ENCODE assay signal across 24 mouse cellular contexts in genomic region chr5:98950495-98951092, GRCm38 (mm10).
DNase-seq lines count a peak whose midpoint lies in the region; ATAC-seq and TF ChIP-seq lines count a peak whose summit lies in the region.
"Had no signal": no experiment of that assay in that cellular context is flagged by ENCODE, and none has a peak within 500 bp of the region (broad histone marks: within the 10 kb centered on the region; RNA-seq: fewer than 3 reads in every experiment).

No protein-coding gene starts in this region.

- no peaks in the 10 kb centered on the region for H3K36me3 ChIP-seq in lung, postnatal 0 days (ENCODE audit: insufficient read depth, low read length)
- H3K36me3 ChIP-seq in embryonic facial prominence, embryonic 15.5 days, result no peaks in the 10 kb centered on the region
- H3K36me3 ChIP-seq: heart, embryonic 10.5 days; heart, embryonic 15.5 days; kidney, embryonic 15.5 days; liver, embryonic 12.5 days; midbrain, embryonic 12.5 days had no signal

- DNase-seq in lung, postnatal 0 days (ENCODE audit: low spot score), result peak; percentile 5
- DNase-seq in lung, postnatal 14 days, result no peak
- peak; percentile 90 for DNase-seq in NIH3T3 (ENCODE audit: low read depth)
- no peak for DNase-seq in layer of hippocampus, adult 8-10 months (ENCODE audit: low spot score in 2 of 2)
- no peak for DNase-seq in lung, adult 18-20 months
- no peak for DNase-seq in testis, postnatal 14 days (ENCODE audit: low spot score)
- DNase-seq: adrenal gland, adult 2 months; cerebellum, adult 9-10 months; gastrocnemius, postnatal 25 days; heart, adult 11 months; kidney, adult 18-20 months; kidney, postnatal 25 days; left cerebral cortex, postnatal 4 days; liver, postnatal 0 days; thymus, postnatal 4 days had no signal

- no peaks in the 10 kb centered on the region for H3K9me3 ChIP-seq in lung, postnatal 0 days (ENCODE audit: low read length)
- no peaks in the 10 kb centered on the region for H3K9me3 ChIP-seq in embryonic facial prominence, embryonic 15.5 days (replicated peaks)
- H3K9me3 ChIP-seq: forebrain, embryonic 13.5 days; heart, embryonic 10.5 days; heart, embryonic 15.5 days; kidney, embryonic 15.5 days; liver, embryonic 12.5 days; midbrain, embryonic 12.5 days had no signal

- H3K27me3 ChIP-seq in lung, postnatal 0 days (replicated peaks; ENCODE audit: insufficient read depth, low read length), result no peaks in the 10 kb centered on the region
- no peaks in the 10 kb centered on the region for H3K27me3 ChIP-seq in embryonic facial prominence, embryonic 15.5 days
- H3K27me3 ChIP-seq: forebrain, embryonic 13.5 days; heart, embryonic 15.5 days; kidney, embryonic 15.5 days; liver, embryonic 12.5 days; midbrain, embryonic 12.5 days had no signal

- ATAC-seq in lung, postnatal 0 days, result no peak
- ATAC-seq in embryonic facial prominence, embryonic 15.5 days (ENCODE audit: insufficient number of reproducible peaks, low FRiP score, low TSS enrichment, low read depth), result no peak
- ATAC-seq: forebrain, embryonic 13.5 days; hindbrain, embryonic 16.5 days; liver, embryonic 12.5 days; liver, postnatal 0 days had no signal

- WGBS in lung, postnatal 0 days, result 74% methylated on average over 4 of the region's 4 CpGs
- 35% methylated on average over 4 of the region's 4 CpGs for WGBS in embryonic facial prominence, embryonic 15.5 days

- H3K27ac ChIP-seq in lung, postnatal 0 days (ENCODE audit: low read length), result no peak overlapping the region
- H3K27ac ChIP-seq in embryonic facial prominence, embryonic 15.5 days (replicated peaks), result 0 out of 2 replicates have a peak overlapping the region, but pooled peaks have one; percentile 4
- H3K27ac ChIP-seq: forebrain, embryonic 13.5 days; heart, embryonic 10.5 days; heart, embryonic 15.5 days; kidney, embryonic 15.5 days; liver, embryonic 12.5 days; midbrain, embryonic 12.5 days had no signal

- no peak overlapping the region for H3K4me3 ChIP-seq in lung, postnatal 0 days (ENCODE audit: low read depth, low read length)
- H3K4me3 ChIP-seq in embryonic facial prominence, embryonic 15.5 days (replicated peaks), result no peak overlapping the region
- H3K4me3 ChIP-seq: erythroblast, embryonic 14.5 days; forebrain, embryonic 13.5 days; heart, embryonic 10.5 days; heart, embryonic 15.5 days; kidney, embryonic 15.5 days; liver, embryonic 12.5 days; midbrain, embryonic 12.5 days had no signal

- no peak overlapping the region for H3K9ac ChIP-seq in lung, postnatal 0 days (replicated peaks; ENCODE audit: low read depth)
- H3K9ac ChIP-seq in embryonic facial prominence, embryonic 15.5 days, result no peak overlapping the region
- H3K9ac ChIP-seq: forebrain, embryonic 13.5 days; heart, embryonic 15.5 days; kidney, embryonic 15.5 days; liver, embryonic 12.5 days; liver, postnatal 0 days; midbrain, embryonic 12.5 days had no signal

- no peak for TF ChIP-seq CTCF in lung, postnatal 0 days (IDR thresholded peaks at IDR 0.05)

- no peak overlapping the region for H3K4me2 ChIP-seq in lung, postnatal 0 days (replicated peaks; ENCODE audit: low read depth, low read length)
- H3K4me2 ChIP-seq in embryonic facial prominence, embryonic 15.5 days (replicated peaks), result no peak overlapping the region
- H3K4me2 ChIP-seq: forebrain, embryonic 13.5 days; heart, embryonic 15.5 days; kidney, embryonic 15.5 days; liver, embryonic 12.5 days; midbrain, embryonic 12.5 days had no signal

- H3K4me1 ChIP-seq in lung, postnatal 0 days (ENCODE audit: insufficient read depth, low read depth, low read length), result no peaks in the 10 kb centered on the region
- H3K4me1 ChIP-seq in embryonic facial prominence, embryonic 15.5 days, result no peaks in the 10 kb centered on the region
- H3K4me1 ChIP-seq: heart, embryonic 10.5 days; heart, embryonic 15.5 days; liver, embryonic 12.5 days had no signal

- TF ChIP-seq EP300 in lung, postnatal 0 days (IDR thresholded peaks at IDR 0.05), result no peak

Comparison
In these comparisons a context has a peak if more than half of its experiments do, and no peak if none do; other contexts are left out.
1. DNase-seq: peak in lung, postnatal 0 days (single experiment) and NIH3T3 (single experiment); none in lung, postnatal 14 days (single experiment), layer of hippocampus, adult 8-10 months (0 of 2), lung, adult 18-20 months (0 of 2) and testis, postnatal 14 days (single experiment).